Mouse (Mus musculus): ENCODE data around the gene Epha6. TPM values are rescaled to one million over a fixed set of nuclear protein-coding genes. Genes with fewer than 3 reads are reported as not detected.

Epha6 gene
- polyA plus RNA-seq, 1 experiment from 2014 or later = 1.3 TPM

GRCm38 (mm10) chr16:59689120-59689519 is 916.2 kb downstream of the Epha6 start:
- Histone ChIP-seq H3K4me1 (no peaks in the 10 kb centered on the region), H3K9me3 (no peaks in the 10 kb centered on the region), H3K4me3 (replicated peaks) (no peak overlapping the region), H3K36me3 (replicated peaks) (no peaks in the 10 kb centered on the region), H3K4me2 (no peak overlapping the region), H3K27ac (no peak overlapping the region), H3K9ac (no peak overlapping the region), H3K27me3 (no peaks in the 10 kb centered on the region)
- no peak for ATAC-seq (ENCODE audit: low FRiP score)
- WGBS = 88% methylated on average over 5 of the region's 5 CpGs

GRCm38 (mm10) chr16:59685135-59685534 is 920.2 kb downstream of the Epha6 start:
- Histone ChIP-seq H3K27me3 (no peaks in the 10 kb centered on the region), H3K9me3 (no peaks in the 10 kb centered on the region), H3K36me3 (replicated peaks) (no peaks in the 10 kb centered on the region), H3K4me3 (replicated peaks) (no peak overlapping the region), H3K9ac (no peak overlapping the region), H3K27ac (no peak overlapping the region), H3K4me1 (no peaks in the 10 kb centered on the region), H3K4me2 (no peak overlapping the region)
- WGBS = 77% methylated on average over 5 of the region's 5 CpGs
- no peak for ATAC-seq (ENCODE audit: low FRiP score)

GRCm38 (mm10) chr16:59683434-59683833 is 921.9 kb downstream of the Epha6 start:
- Histone ChIP-seq H3K9ac (no peak overlapping the region), H3K4me3 (replicated peaks) (no peak overlapping the region), H3K27ac (no peak overlapping the region), H3K4me1 (no peaks in the 10 kb centered on the region), H3K4me2 (no peak overlapping the region), H3K27me3 (no peaks in the 10 kb centered on the region), H3K36me3 (replicated peaks) (no peaks in the 10 kb centered on the region), H3K9me3 (no peaks in the 10 kb centered on the region)
- WGBS = 3% methylated on average over 8 of the region's 8 CpGs
- peak; percentile 94 for ATAC-seq (ENCODE audit: low FRiP score)

GRCm38 (mm10) chr16:59682216-59682891 is 923.0 kb downstream of the Epha6 start:
- 87% methylated on average over 8 of the region's 8 CpGs for WGBS
- no peak overlapping the region for H3K9ac ChIP-seq

GRCm38 (mm10) chr16:59666938-59667337 is 938.4 kb downstream of the Epha6 start:
- 92% methylated on average over 2 of the region's 2 CpGs for WGBS
- ATAC-seq (ENCODE audit: low FRiP score) = no peak
- H3K9me3 ChIP-seq = no peaks in the 10 kb centered on the region

More at GRCm38 (mm10) chr16:59682216-59682891, 923.0 kb downstream of the Epha6 start:
- no peaks in the 10 kb centered on the region for H3K36me3 ChIP-seq (replicated peaks)
- H3K4me1 ChIP-seq = no peaks in the 10 kb centered on the region
- H3K4me2 ChIP-seq = no peak overlapping the region
- H3K27ac ChIP-seq = no peak overlapping the region
- no peak overlapping the region for H3K4me3 ChIP-seq (replicated peaks)
- no peaks in the 10 kb centered on the region for H3K27me3 ChIP-seq
- no peak for ATAC-seq (ENCODE audit: low FRiP score)
- no peaks in the 10 kb centered on the region for H3K9me3 ChIP-seq

GRCm38 (mm10) chr16:59643766-59644165 is 961.6 kb downstream of the Epha6 start:
- 42% methylated on average over 2 of the region's 2 CpGs for WGBS
- ATAC-seq (ENCODE audit: low FRiP score) = no peak
- Histone ChIP-seq H3K4me3 (replicated peaks) (no peak overlapping the region), H3K9me3 (no peaks in the 10 kb centered on the region), H3K4me1 (no peaks in the 10 kb centered on the region), H3K9ac (no peak overlapping the region), H3K27me3 (no peaks in the 10 kb centered on the region), H3K4me2 (no peak overlapping the region), H3K27ac (no peak overlapping the region), H3K36me3 (replicated peaks) (no peaks in the 10 kb centered on the region)

More at GRCm38 (mm10) chr16:59666938-59667337, 938.4 kb downstream of the Epha6 start:
- no peak overlapping the region for H3K4me2 ChIP-seq
- no peak overlapping the region for H3K9ac ChIP-seq
- no peak overlapping the region for H3K27ac ChIP-seq
- no peaks in the 10 kb centered on the region for H3K4me1 ChIP-seq
- H3K27me3 ChIP-seq = no peaks in the 10 kb centered on the region
- H3K36me3 ChIP-seq (replicated peaks) = no peaks in the 10 kb centered on the region
- no peak overlapping the region for H3K4me3 ChIP-seq (replicated peaks)

- H3K9ac ChIP-seq = no peak overlapping the region
- no peak overlapping the region for H3K4me2 ChIP-seq
- WGBS = 90% methylated on average over 3 of the region's 3 CpGs
- H3K27me3 ChIP-seq = no peaks in the 10 kb centered on the region
- H3K4me1 ChIP-seq = peaks cover 7% of the 10 kb centered on the region
- no peak overlapping the region for H3K27ac ChIP-seq
- H3K4me3 ChIP-seq (replicated peaks) = no peak overlapping the region
- no peaks in the 10 kb centered on the region for H3K9me3 ChIP-seq
- no peaks in the 10 kb centered on the region for H3K36me3 ChIP-seq (replicated peaks)
- ATAC-seq (ENCODE audit: low FRiP score) = no peak
Observed at GRCm38 (mm10) chr16:59639985-59640384, 965.3 kb downstream of the Epha6 start.

GRCm38 (mm10) chr16:59639102-59639691 is 966.1 kb downstream of the Epha6 start, which contains the start of gene Arl6:
TSS of gene Arl6 (minus strand) at chr16:59639391.
- Histone ChIP-seq H3K4me1 (peaks cover 7% of the 10 kb centered on the region), H3K36me3 (replicated peaks) (no peaks in the 10 kb centered on the region), H3K27me3 (no peaks in the 10 kb centered on the region), H3K9me3 (no peaks in the 10 kb centered on the region), H3K9ac (peak within 1 kb of the TSS; percentile 62), H3K27ac (peak within 1 kb of the TSS; percentile 99), H3K4me2 (peak within 1 kb of the TSS; percentile 57), H3K4me3 (replicated peaks) (peak within 1 kb of the TSS; percentile 49)
- under 1% methylated on average over 44 of the region's 46 CpGs for WGBS
- peak; percentile 99 for ATAC-seq (ENCODE audit: low FRiP score)

- 90% methylated on average over 2 of the region's 2 CpGs for WGBS
- Histone ChIP-seq H3K36me3 (replicated peaks) (peaks cover 14% of the 10 kb centered on the region), H3K9ac (no peak overlapping the region)
Observed at GRCm38 (mm10) chr16:59634598-59634997, 970.7 kb downstream of the Epha6 start.

GRCm38 (mm10) chr16:59621554-59621953 is 983.8 kb downstream of the Epha6 start:
- no peak for ATAC-seq (ENCODE audit: low FRiP score)
- Histone ChIP-seq H3K27ac (no peak overlapping the region), H3K4me2 (no peak overlapping the region), H3K4me1 (no peaks in the 10 kb centered on the region), H3K9ac (no peak overlapping the region), H3K4me3 (replicated peaks) (no peak overlapping the region), H3K27me3 (no peaks in the 10 kb centered on the region), H3K9me3 (no peaks in the 10 kb centered on the region), H3K36me3 (replicated peaks) (no peaks in the 10 kb centered on the region)
- 97% methylated on average over 2 of the region's 2 CpGs for WGBS

More at GRCm38 (mm10) chr16:59634598-59634997, 970.7 kb downstream of the Epha6 start:
- Histone ChIP-seq H3K4me1 (peaks cover 7% of the 10 kb centered on the region), H3K27ac (no peak overlapping the region), H3K4me3 (replicated peaks) (no peak overlapping the region), H3K9me3 (no peaks in the 10 kb centered on the region), H3K4me2 (no peak overlapping the region), H3K27me3 (no peaks in the 10 kb centered on the region)
- ATAC-seq (ENCODE audit: low FRiP score) = no peak

GRCm38 (mm10) chr16:59617167-59617566 is 988.2 kb downstream of the Epha6 start:
- no peak overlapping the region for H3K4me2 ChIP-seq
- no peaks in the 10 kb centered on the region for H3K27me3 ChIP-seq
- no peak overlapping the region for H3K9ac ChIP-seq
- 41% methylated on average over 3 of the region's 3 CpGs for WGBS
- no peaks in the 10 kb centered on the region for H3K9me3 ChIP-seq
- no peaks in the 10 kb centered on the region for H3K36me3 ChIP-seq (replicated peaks)
- no peaks in the 10 kb centered on the region for H3K4me1 ChIP-seq
- H3K27ac ChIP-seq = no peak overlapping the region
- no peak overlapping the region for H3K4me3 ChIP-seq (replicated peaks)
- peak; percentile 49; the same call in 1 of the 2 replicates for ATAC-seq (ENCODE audit: low FRiP score)

GRCm38 (mm10) chr16:59615675-59616074 is 989.7 kb downstream of the Epha6 start:
- Histone ChIP-seq H3K4me2 (no peak overlapping the region), H3K36me3 (replicated peaks) (peaks cover 4% of the 10 kb centered on the region; the same call in 1 of the 2 replicates), H3K4me1 (no peaks in the 10 kb centered on the region), H3K9me3 (no peaks in the 10 kb centered on the region), H3K27ac (no peak overlapping the region), H3K27me3 (no peaks in the 10 kb centered on the region), H3K9ac (no peak overlapping the region), H3K4me3 (replicated peaks) (no peak overlapping the region)
- WGBS = 87% methylated on average over 3 of the region's 3 CpGs
- ATAC-seq (ENCODE audit: low FRiP score) = no peak

GRCm38 (mm10) chr16:59610750-59611149 is 994.6 kb downstream of the Epha6 start:
- Histone ChIP-seq H3K27me3 (no peaks in the 10 kb centered on the region), H3K4me1 (no peaks in the 10 kb centered on the region), H3K4me2 (no peak overlapping the region), H3K9ac (no peak overlapping the region), H3K4me3 (replicated peaks) (no peak overlapping the region), H3K27ac (no peak overlapping the region), H3K36me3 (replicated peaks) (peaks cover 4% of the 10 kb centered on the region; the same call in 1 of the 2 replicates), H3K9me3 (no peaks in the 10 kb centered on the region)
- ATAC-seq (ENCODE audit: low FRiP score) = no peak
- 85% methylated on average over 1 of the region's 1 CpGs for WGBS

Measured in forebrain, embryonic 12.5 days (tissue).